Mouse (Mus musculus) spleen, adult 2 months (tissue): ENCODE results near the gene Ensa.

Experiments
- CTCF ChIP-seq: fragments of 200-500 bp; IDR thresholded peaks from 2 replicates; pipeline ENCODE4 v1.5.1; 2011; ENCODE audit warnings: mild to moderate bottlenecking, inconsistent platforms; ENCODE audit not compliant: insufficient read depth, insufficient read length, insufficient replicate concordance; ENCODE audit errors: extremely low read depth
- POLR2A ChIP-seq: fragments of 200-500 bp; IDR thresholded peaks from 2 replicates; pipeline ENCODE4 v1.6.1; 2011; ENCODE audit warnings: low read depth, low read length, inconsistent platforms

GRCm38 (mm10) chr3:95639694-95640093, 14.9 kb downstream of the Ensa start:
- no peak for TF ChIP-seq POLR2A
- TF ChIP-seq CTCF = no peak
